Mouse (Mus musculus) spleen, postnatal 36 days (tissue): ENCODE results near the gene Rrp12.
A peak's percentile ranks its signal among the peaks of the same experiment; 100 is the strongest.
"Not testable (repeated sequence)": the region's sequence is repeated elsewhere in the genome, so short reads cannot be mapped to it uniquely, and the experiment has no call there.

Source experiments
- DNase-seq, 2 experiments: peaks; one replicate each; pipeline ENCODE4 v3.0.0; 2022; ENCODE audit warnings: low spot score in 2 of 2, mixed read lengths in 1 of 2

The Rrp12 gene

GRCm38 (mm10) chr19:41895460-41896318, at the start of gene Rrp12:
Gene Rrp12 (minus strand): TSS chr19:41896173.
- DNase-seq, result peak; percentile 86 to 88

- no peak for DNase-seq
Measured at GRCm38 (mm10) chr19:41943841-41944240, 47.9 kb upstream of the Rrp12 start.

- DNase-seq, result no peak
Measured at GRCm38 (mm10) chr19:41938539-41938938, 42.6 kb upstream of the Rrp12 start.

- DNase-seq, result no peak
Measured at GRCm38 (mm10) chr19:41935921-41936320, 39.9 kb upstream of the Rrp12 start.

- no peak for DNase-seq
Measured at GRCm38 (mm10) chr19:41934124-41934523, 38.2 kb upstream of the Rrp12 start.

- DNase-seq, result peak; percentile 98 to 99
Measured at GRCm38 (mm10) chr19:41933179-41934086, 37.5 kb upstream of the Rrp12 start, which contains the start of the genes Exosc1 and Zdhhc16. Gene Exosc1 (minus strand): TSS chr19:41933423. Gene Zdhhc16 (plus strand): TSS chr19:41933480.

GRCm38 (mm10) chr19:41932686-41933085, 36.7 kb upstream of the Rrp12 start:
- DNase-seq, result peak in 1 of 2 experiments; percentile 32

GRCm38 (mm10) chr19:41920412-41921067, 24.6 kb upstream of the Rrp12 start:
- no peak for DNase-seq

GRCm38 (mm10) chr19:41919471-41919870, 23.5 kb upstream of the Rrp12 start:
- no peak for DNase-seq

- peak in 1 of 2 experiments; percentile 31 for DNase-seq
Measured at GRCm38 (mm10) chr19:41916853-41917252, 20.9 kb upstream of the Rrp12 start.

GRCm38 (mm10) chr19:41915294-41915693, 19.3 kb upstream of the Rrp12 start:
- DNase-seq, result no peak

GRCm38 (mm10) chr19:41914592-41914882, 18.6 kb upstream of the Rrp12 start:
- DNase-seq, result not testable (repeated sequence)

GRCm38 (mm10) chr19:41913774-41914591, 18.0 kb upstream of the Rrp12 start:
- no peak for DNase-seq

- peak; percentile 41 to 45 for DNase-seq
Measured at GRCm38 (mm10) chr19:41912121-41913080, 16.4 kb upstream of the Rrp12 start.

GRCm38 (mm10) chr19:41911178-41912073, 15.5 kb upstream of the Rrp12 start, which contains the start of gene Pgam1:
Gene Pgam1 (plus strand): TSS chr19:41911923.
- peak; percentile 97 for DNase-seq

GRCm38 (mm10) chr19:41910396-41910795, 14.4 kb upstream of the Rrp12 start:
- no peak for DNase-seq

- no peak for DNase-seq
Measured at GRCm38 (mm10) chr19:41908736-41909135, 12.8 kb upstream of the Rrp12 start.

- DNase-seq, result no peak
Measured at GRCm38 (mm10) chr19:41907079-41907760, 11.2 kb upstream of the Rrp12 start.
